Mouse (Mus musculus): ENCODE data around the gene Peli2. TPM values are rescaled to one million over a fixed set of nuclear protein-coding genes. Genes with fewer than 3 reads are reported as not detected.

Peli2 gene
- total and polyA plus RNA-seq, 3 experiments = 10.1 to 20.3 (median 17.2) TPM

DNA sequence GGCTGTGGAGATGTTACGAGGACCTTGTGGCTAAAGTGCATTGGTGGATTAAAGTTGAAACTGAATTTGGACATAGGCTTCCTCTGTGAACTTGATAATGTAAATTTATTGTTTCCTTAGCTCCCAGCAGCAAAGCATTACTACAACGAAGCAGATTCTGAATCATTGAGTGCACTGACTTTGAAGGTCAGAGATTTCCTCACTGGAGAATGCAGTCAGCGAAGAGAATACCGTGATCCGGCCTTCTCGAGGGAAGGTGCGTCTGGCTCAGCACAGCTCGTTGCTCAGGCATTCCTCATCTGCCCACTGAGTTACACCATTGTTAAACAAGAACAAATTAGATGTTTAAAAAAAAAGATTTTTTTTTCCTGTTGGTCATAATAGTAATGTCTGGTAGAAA lies 58.4 kb downstream of the Peli2 start:
- Histone ChIP-seq H3K4me3 (no peak overlapping the region), H3K27ac (no peak overlapping the region), H3K27me3 (ENCODE audit: control insufficient read depth, insufficient read depth, low read length) (no peaks in the 10 kb centered on the region), H3K79me2 (replicated peaks; ENCODE audit: control insufficient read depth, insufficient read depth, low read length) (peaks cover 3% of the 10 kb centered on the region; the same call in 1 of the 2 replicates), H3K9ac (ENCODE audit: low read depth, low read length) (no peak overlapping the region), H3K36me3 (ENCODE audit: control insufficient read depth, insufficient read depth, low read length) (no peaks in the 10 kb centered on the region), H3K4me1 (ENCODE audit: control insufficient read depth, insufficient read depth, low read length) (no peaks in the 10 kb centered on the region)
- DNase-seq = peak in 1 of 2 experiments; percentile 3
- intact Hi-C loops (cut with DNase I) = no loop called here
- 84% methylated on average over 8 of the region's 8 CpGs for WGBS
- no peak for TF ChIP-seq CTCF (IDR thresholded peaks at IDR 0.05)
- TF ChIP-seq EP300 (IDR thresholded peaks at IDR 0.05; ENCODE audit: insufficient read depth, low read depth, low read length) = no peak
- TF ChIP-seq POLR2A (IDR thresholded peaks at IDR 0.05; ENCODE audit: insufficient read depth, low read depth, low read length) = no peak

DNA sequence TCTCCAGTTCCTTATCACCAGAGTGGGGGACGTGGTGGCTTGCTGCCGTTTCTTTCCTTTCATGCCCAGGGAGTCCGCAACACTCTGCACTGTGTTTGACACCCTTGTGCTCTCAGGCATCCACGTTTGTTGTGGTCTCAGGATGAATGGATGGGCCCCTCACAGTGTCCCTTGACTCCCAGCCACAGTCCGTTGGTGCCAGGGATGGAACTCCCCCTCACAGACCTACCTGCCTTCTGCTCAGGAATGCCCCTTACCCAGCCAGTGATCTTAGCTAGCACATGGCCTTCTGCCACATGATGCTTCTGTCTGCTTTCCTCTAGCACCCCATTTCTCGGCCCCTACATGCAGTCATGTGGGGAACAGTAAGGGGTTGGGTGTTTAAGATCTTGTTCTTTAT lies 65.7 kb downstream of the Peli2 start:
- peak in 1 of 2 experiments; percentile 10 for DNase-seq
- WGBS = 78% methylated on average over 6 of the region's 6 CpGs
- Histone ChIP-seq H3K4me1 (ENCODE audit: control insufficient read depth, insufficient read depth, low read length) (peaks cover 7% of the 10 kb centered on the region), H3K36me3 (ENCODE audit: control insufficient read depth, insufficient read depth, low read length) (no peaks in the 10 kb centered on the region), H3K79me2 (replicated peaks; ENCODE audit: control insufficient read depth, insufficient read depth, low read length) (peaks cover 1% of the 10 kb centered on the region; the same call in 1 of the 2 replicates), H3K9ac (ENCODE audit: low read depth, low read length) (no peak overlapping the region), H3K27ac (no peak overlapping the region), H3K27me3 (ENCODE audit: control insufficient read depth, insufficient read depth, low read length) (no peaks in the 10 kb centered on the region), H3K4me3 (no peak overlapping the region)
- intact Hi-C loops (cut with DNase I) = no loop called here
- TF ChIP-seq POLR2A (IDR thresholded peaks at IDR 0.05; ENCODE audit: insufficient read depth, low read depth, low read length) (no peak), EP300 (IDR thresholded peaks at IDR 0.05; ENCODE audit: insufficient read depth, low read depth, low read length) (no peak), CTCF (IDR thresholded peaks at IDR 0.05) (no peak)

DNA sequence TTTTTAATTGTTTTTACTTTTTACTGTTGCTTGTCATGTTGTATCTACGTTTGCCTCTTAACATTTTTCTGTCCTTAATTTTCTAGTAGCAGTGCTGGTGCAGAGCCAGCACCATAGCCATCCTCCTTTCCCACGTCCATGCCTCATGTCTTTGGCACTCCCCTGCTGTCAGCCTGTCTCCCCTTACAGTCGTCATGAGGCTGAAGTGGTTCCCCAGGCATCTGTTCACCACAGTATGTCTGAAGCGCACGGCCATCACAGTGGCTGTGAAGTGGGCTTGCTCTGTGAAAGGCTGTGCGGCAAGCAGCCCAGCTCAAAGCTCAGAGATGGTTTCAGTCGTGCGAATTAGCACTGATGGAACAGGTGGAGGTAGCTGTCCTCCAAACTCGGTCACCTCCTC lies 66.5 kb downstream of the Peli2 start:
- Histone ChIP-seq H3K9ac (ENCODE audit: low read depth, low read length) (no peak overlapping the region), H3K27me3 (ENCODE audit: control insufficient read depth, insufficient read depth, low read length) (no peaks in the 10 kb centered on the region), H3K27ac (no peak overlapping the region), H3K4me3 (no peak overlapping the region), H3K36me3 (ENCODE audit: control insufficient read depth, insufficient read depth, low read length) (no peaks in the 10 kb centered on the region), H3K79me2 (replicated peaks; ENCODE audit: control insufficient read depth, insufficient read depth, low read length) (peaks cover 1% of the 10 kb centered on the region; the same call in 1 of the 2 replicates), H3K4me1 (ENCODE audit: control insufficient read depth, insufficient read depth, low read length) (peaks cover 11% of the 10 kb centered on the region)
- TF ChIP-seq CTCF (IDR thresholded peaks at IDR 0.05) (no peak), EP300 (IDR thresholded peaks at IDR 0.05; ENCODE audit: insufficient read depth, low read depth, low read length) (no peak), POLR2A (IDR thresholded peaks at IDR 0.05; ENCODE audit: insufficient read depth, low read depth, low read length) (no peak)
- DNase-seq = peak in 1 of 2 experiments; percentile 12
- 71% methylated on average over 9 of the region's 9 CpGs for WGBS
- intact Hi-C loops (cut with DNase I) = no loop called here

DNA sequence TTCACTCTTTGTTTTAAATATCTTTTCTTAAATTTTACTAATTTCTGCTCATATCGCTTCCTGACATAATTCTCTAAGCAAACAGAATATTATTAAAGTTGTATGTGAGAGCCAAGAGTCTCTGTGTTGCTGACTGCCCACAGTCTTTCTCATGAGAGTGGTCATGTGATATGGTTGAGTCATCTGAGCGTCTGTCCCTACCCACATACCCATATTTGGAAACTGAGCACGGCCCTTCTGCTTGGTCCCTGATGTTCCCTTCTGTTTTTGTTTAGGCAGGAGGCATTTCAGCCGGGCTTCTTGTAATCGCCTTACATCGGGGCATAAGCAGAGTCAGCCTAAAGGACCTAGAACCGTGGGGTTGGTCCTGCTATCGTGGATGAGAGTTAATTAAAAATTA lies 68.7 kb downstream of the Peli2 start:
- DNase-seq = peak; percentile 28 to 52
- no peak for TF ChIP-seq POLR2A (IDR thresholded peaks at IDR 0.05; ENCODE audit: insufficient read depth, low read depth, low read length)
- no peak for TF ChIP-seq CTCF (IDR thresholded peaks at IDR 0.05)
- no peak for TF ChIP-seq EP300 (IDR thresholded peaks at IDR 0.05; ENCODE audit: insufficient read depth, low read depth, low read length)
- Histone ChIP-seq H3K36me3 (ENCODE audit: control insufficient read depth, insufficient read depth, low read length) (no peaks in the 10 kb centered on the region), H3K27ac (no peak overlapping the region), H3K4me1 (ENCODE audit: control insufficient read depth, insufficient read depth, low read length) (peaks cover 13% of the 10 kb centered on the region), H3K79me2 (replicated peaks; ENCODE audit: control insufficient read depth, insufficient read depth, low read length) (peaks cover 1% of the 10 kb centered on the region; the same call in 1 of the 2 replicates), H3K4me3 (no peak overlapping the region), H3K27me3 (ENCODE audit: control insufficient read depth, insufficient read depth, low read length) (no peaks in the 10 kb centered on the region), H3K9ac (ENCODE audit: low read depth, low read length) (no peak overlapping the region)
- intact Hi-C loops (cut with DNase I) = no loop called here
- 48% methylated on average over 8 of the region's 8 CpGs for WGBS

DNA sequence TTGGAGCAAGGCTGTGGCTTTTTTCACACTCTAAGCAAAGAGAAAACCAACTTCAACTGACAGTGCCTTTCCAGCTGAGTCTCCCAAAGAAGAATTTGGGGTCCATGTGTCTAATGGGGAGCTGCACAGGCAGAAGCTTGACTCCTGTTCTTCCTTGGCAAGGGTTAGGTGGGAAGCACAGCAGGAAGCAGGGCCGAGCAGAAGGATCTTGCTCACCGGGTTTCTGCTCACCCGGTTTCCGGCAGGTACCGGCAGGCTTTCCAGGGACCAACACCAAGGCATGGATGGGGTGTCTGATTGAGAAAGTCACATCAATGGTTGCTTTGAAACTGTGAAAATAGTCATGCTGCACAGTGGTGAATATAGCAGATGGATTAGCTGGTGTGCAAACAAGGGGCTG lies 70.3 kb downstream of the Peli2 start:
- no peaks in the 10 kb centered on the region for H3K36me3 ChIP-seq (ENCODE audit: control insufficient read depth, insufficient read depth, low read length)
- no peak overlapping the region for H3K9ac ChIP-seq (ENCODE audit: low read depth, low read length)
- no peaks in the 10 kb centered on the region for H3K27me3 ChIP-seq (ENCODE audit: control insufficient read depth, insufficient read depth, low read length)
- TF ChIP-seq EP300 (IDR thresholded peaks at IDR 0.05; ENCODE audit: insufficient read depth, low read depth, low read length) (no peak), CTCF (IDR thresholded peaks at IDR 0.05) (no peak), POLR2A (IDR thresholded peaks at IDR 0.05; ENCODE audit: insufficient read depth, low read depth, low read length) (no peak)
- peaks cover 15% of the 10 kb centered on the region for H3K4me1 ChIP-seq (ENCODE audit: control insufficient read depth, insufficient read depth, low read length)
- no peak overlapping the region for H3K4me3 ChIP-seq
- H3K79me2 ChIP-seq (replicated peaks; ENCODE audit: control insufficient read depth, insufficient read depth, low read length) = peaks cover 1% of the 10 kb centered on the region; the same call in 1 of the 2 replicates
- no peak overlapping the region for H3K27ac ChIP-seq
- intact Hi-C loops (cut with DNase I) = no loop called here
- no peak for DNase-seq
- 59% methylated on average over 5 of the region's 5 CpGs for whole genome bisulfite sequencing

DNA sequence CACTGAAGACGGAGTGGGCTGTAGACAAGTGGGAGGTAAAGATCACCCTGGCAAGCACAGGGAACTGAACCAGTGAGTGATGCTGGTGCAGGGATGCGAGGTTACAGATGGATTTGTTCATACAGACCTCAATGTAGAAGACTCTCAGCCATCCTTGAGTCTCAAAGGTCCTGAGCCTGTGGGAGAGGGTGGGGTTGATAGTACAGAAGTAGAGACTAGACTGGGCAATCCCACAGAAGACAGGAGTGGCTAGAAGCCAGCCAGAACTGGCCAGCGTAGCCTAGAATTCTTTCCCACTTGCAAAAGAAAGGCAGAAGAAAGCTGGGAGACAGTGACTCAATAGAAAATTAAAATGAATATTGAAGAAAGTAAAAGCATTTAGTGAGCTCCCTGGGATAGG lies 71.3 kb downstream of the Peli2 start:
- no peak for DNase-seq
- H3K4me3 ChIP-seq = no peak overlapping the region
- peaks cover 1% of the 10 kb centered on the region; the same call in 1 of the 2 replicates for H3K79me2 ChIP-seq (replicated peaks; ENCODE audit: control insufficient read depth, insufficient read depth, low read length)
- TF ChIP-seq CTCF (IDR thresholded peaks at IDR 0.05) (no peak), EP300 (IDR thresholded peaks at IDR 0.05; ENCODE audit: insufficient read depth, low read depth, low read length) (no peak), POLR2A (IDR thresholded peaks at IDR 0.05; ENCODE audit: insufficient read depth, low read depth, low read length) (no peak)
- WGBS = 84% methylated on average over 3 of the region's 3 CpGs
- no peak overlapping the region for H3K27ac ChIP-seq
- H3K9ac ChIP-seq (ENCODE audit: low read depth, low read length) = no peak overlapping the region
- H3K4me1 ChIP-seq (ENCODE audit: control insufficient read depth, insufficient read depth, low read length) = peaks cover 16% of the 10 kb centered on the region
- intact Hi-C loops (cut with DNase I) = no loop called here
- no peaks in the 10 kb centered on the region for H3K36me3 ChIP-seq (ENCODE audit: control insufficient read depth, insufficient read depth, low read length)
- H3K27me3 ChIP-seq (ENCODE audit: control insufficient read depth, insufficient read depth, low read length) = no peaks in the 10 kb centered on the region

All from heart, adult 2 months (tissue).